In the genomic region with DNA sequence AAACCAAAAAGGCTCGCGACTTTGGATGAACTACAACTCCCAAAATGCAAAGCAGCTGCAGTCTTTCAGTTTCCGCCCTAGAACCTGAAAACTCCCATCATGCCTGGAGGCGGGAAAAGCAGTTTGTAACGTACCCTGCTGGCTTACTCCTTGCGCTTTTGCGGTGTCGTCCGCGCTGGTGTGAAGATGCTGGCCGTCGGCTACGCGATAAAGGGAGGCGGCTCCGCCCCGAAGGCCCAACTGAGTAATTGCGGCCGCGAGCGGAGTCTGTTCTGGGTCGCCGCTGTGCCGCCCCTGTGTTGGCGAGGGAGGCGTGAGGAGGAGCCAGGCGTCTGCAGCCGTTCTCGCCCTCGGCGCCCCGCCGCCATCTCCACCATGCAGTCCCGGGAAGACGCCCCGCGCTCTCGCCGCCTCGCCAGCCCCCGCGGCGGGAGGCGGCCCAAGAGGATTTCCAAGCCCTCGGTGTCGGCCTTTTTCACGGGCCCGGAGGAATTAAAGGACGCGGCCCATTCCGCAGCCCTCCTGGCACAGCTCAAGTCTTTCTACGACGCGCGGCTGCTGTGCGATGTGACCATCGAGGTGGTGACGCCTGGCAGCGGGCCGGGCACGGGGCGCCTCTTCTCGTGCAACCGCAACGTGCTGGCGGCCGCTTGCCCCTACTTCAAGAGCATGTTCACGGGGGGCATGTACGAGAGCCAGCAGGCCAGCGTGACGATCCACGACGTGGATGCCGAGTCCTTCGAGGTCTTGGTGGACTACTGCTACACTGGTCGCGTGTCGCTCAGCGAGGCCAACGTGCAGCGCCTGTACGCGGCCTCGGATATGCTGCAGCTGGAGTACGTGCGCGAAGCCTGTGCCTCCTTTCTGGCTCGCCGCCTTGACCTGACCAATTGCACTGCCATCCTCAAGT, we compare ENCODE assay signal across 8 mouse cellular contexts. TPM values are rescaled to one million over a fixed set of nuclear protein-coding genes. Genes with fewer than 3 reads are reported as not detected.
DNase-seq lines count a peak whose midpoint lies in the region; ATAC-seq lines count a peak whose summit lies in the region.
"Not testable (repeated sequence)": the region's sequence is repeated elsewhere in the genome, so short reads cannot be mapped to it uniquely, and the experiment has no call there.

A gene (plus strand): TSS at position 155 of the 910 bp plus-strand sequence.

- not testable (repeated sequence) for H3K36me3 ChIP-seq in megakaryocyte, embryonic 14.5 days (replicated peaks; ENCODE audit: low read length)

- not testable (repeated sequence) for H3K4me1 ChIP-seq in megakaryocyte, embryonic 14.5 days

- H3K27me3 ChIP-seq in megakaryocyte, embryonic 14.5 days (replicated peaks) = not testable (repeated sequence)

- DNase-seq in adrenal gland, adult 8-10 months = peak; percentile 70
- DNase-seq in embryo, embryonic 11.5 days (ENCODE audit: low read depth, low spot score) = peak; percentile 83
- peak; percentile 71 for DNase-seq in gastrocnemius, postnatal 25 days
- DNase-seq in left cerebral cortex, adult 9 months (ENCODE audit: low spot score in 2 of 2) = peak; percentile 46 to 80
- peak; percentile 79 to 81 for DNase-seq in right cerebral cortex, adult 2 months (ENCODE audit: low spot score in 2 of 2)
- DNase-seq in urinary bladder, postnatal 10 days (ENCODE audit: low spot score) = peak; percentile 16

- H3K9me3 ChIP-seq in megakaryocyte, embryonic 14.5 days = not testable (repeated sequence)

- ATAC-seq in inflammation-experienced regulatory T-cells, adult 6 months = peak; percentile 100

- peak within 1 kb of the TSS; percentile 94 for H3K4me3 ChIP-seq in megakaryocyte, embryonic 14.5 days (replicated peaks)

RNA-seq across cellular contexts. Expression of the gene that starts here (rescaled TPM):
- total RNA-seq in adrenal gland, adult 8-10 months (2022) = under 1 TPM in 3 of 4 experiments, not detected in 1; 0.17 to 0.26 (median 0.18) TPM
- not detected for total RNA-seq in gastrocnemius, postnatal 25 days (2021)
- under 1 TPM in 1 of 3 experiments, not detected in 2; 0.92 TPM for polyA plus RNA-seq in inflammation-experienced regulatory T-cells, adult 6 months (2017; shearing (Covaris generic))
- 0.20 and 0.79 TPM in 2 replicates for polyA plus RNA-seq in megakaryocyte, embryonic 14.5 days (2012; ENCODE audit: insufficient read depth, low replicate concordance)

Comparison
In these comparisons a context has a peak if more than half of its experiments do, and no peak if none do; other contexts are left out.
1. Peak in every context shown above with its lines: DNase-seq, ATAC-seq and H3K4me3 ChIP-seq.
2. Peak in DNase-seq in adrenal gland, adult 8-10 months; RNA of the gene not detected or under 1 TPM.
3. Peak in DNase-seq in gastrocnemius, postnatal 25 days; RNA of the gene not detected or under 1 TPM.
4. Peak in ATAC-seq in inflammation-experienced regulatory T-cells, adult 6 months; RNA of the gene not detected or under 1 TPM.
5. DNase-seq: peak in every context shown above with its lines; median percentile 83 in embryo, embryonic 11.5 days; 80 in right cerebral cortex, adult 2 months; 71 in gastrocnemius, postnatal 25 days; 70 in adrenal gland, adult 8-10 months; 63 in left cerebral cortex, adult 9 months; 16 in urinary bladder, postnatal 10 days.